Mouse (Mus musculus): Measurements from ENCODE around the gene Pcolce.

DNA sequence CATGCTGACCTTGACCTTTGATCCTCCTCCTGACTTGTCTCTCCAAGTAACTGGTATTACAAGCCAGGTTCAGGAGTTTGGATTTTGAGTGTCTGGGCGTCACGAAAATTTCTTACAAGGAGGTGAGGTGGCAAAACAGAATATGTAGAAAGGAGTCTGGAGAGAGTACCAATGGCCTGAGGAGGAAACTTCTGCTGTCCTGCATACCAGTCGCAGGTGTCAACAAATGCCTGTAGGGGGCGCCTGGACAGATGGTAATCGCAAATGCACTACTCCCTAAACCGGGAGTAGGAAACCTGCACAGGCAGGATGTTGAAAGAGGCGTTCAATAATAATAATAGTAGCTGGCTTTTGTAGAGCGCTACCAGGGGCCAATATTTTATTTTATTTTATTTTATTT lies 28.6 kb downstream of the Pcolce start:
- TF ChIP-seq CTCF (IDR thresholded peaks at IDR 0.05) (peak; percentile 76), EP300 (IDR thresholded peaks at IDR 0.05) (no peak)

All from lung, postnatal 0 days (tissue).